Mouse (Mus musculus): ENCODE data around the gene Aipl1. TPM values are rescaled to one million over a fixed set of nuclear protein-coding genes. Genes with fewer than 3 reads are reported as not detected.

Gene Aipl1
- polyA plus RNA-seq, 1 experiment from 2014 or later, result not detected

DNA sequence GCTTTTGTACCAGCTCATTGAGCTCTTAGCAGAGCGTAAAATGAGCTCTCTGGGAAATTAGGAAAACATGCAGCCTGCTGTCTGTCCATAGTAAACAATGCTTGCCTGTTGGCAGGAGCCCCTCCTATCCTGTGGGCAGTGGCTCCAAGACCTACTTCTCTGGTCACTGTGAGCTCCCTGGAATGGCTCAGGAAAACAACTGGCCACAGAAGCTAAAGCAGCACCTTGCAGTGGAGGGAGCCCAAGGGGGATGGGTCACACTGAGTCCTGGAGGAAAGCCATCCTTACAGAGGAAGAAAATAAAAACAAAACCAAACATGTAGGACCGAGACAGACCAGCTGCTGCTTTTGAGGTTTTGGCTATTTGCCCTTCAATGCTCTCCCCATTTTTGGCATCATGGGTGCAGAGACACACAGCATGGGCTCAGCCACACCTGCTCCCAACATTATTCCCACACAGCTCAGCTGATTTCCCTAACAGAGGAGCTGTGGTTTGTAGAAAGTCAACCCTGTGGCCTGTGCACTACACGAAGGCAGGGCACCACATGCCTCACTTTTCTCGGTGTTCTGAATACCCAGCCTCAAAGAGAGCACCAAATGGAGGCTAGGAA, 52.1 kb downstream of the Aipl1 start:
- Histone ChIP-seq H3K9ac (ENCODE audit: low read depth, low read length) (no peak overlapping the region), H3K4me3 (ENCODE audit: low read depth, low read length) (no peak overlapping the region), H3K4me1 (replicated peaks; ENCODE audit: control insufficient read depth, insufficient read depth, low read length) (peaks cover 12% of the 10 kb centered on the region), H3K36me3 (ENCODE audit: control insufficient read depth, insufficient read depth, low read length) (no peaks in the 10 kb centered on the region), H3K9me3 (ENCODE audit: control insufficient read depth, low read length) (no peaks in the 10 kb centered on the region), H3K27me3 (ENCODE audit: control insufficient read depth, insufficient read depth, low read length) (no peaks in the 10 kb centered on the region), H3K27ac (ENCODE audit: low read depth, low read length) (no peak overlapping the region), H3K4me2 (replicated peaks; ENCODE audit: low read depth, low read length) (no peak overlapping the region)
- ATAC-seq (ENCODE audit: low FRiP score), result no peak
- WGBS, result 43% methylated on average over 4 of the region's 4 CpGs
- DNase-seq (ENCODE audit: low spot score), result no peak

GRCm38 (mm10) chr11:71984093-71984492, 53.2 kb downstream of the Aipl1 start:
- no peak for ATAC-seq (ENCODE audit: low FRiP score)
- Histone ChIP-seq H3K36me3 (ENCODE audit: control insufficient read depth, insufficient read depth, low read length) (no peaks in the 10 kb centered on the region), H3K9ac (ENCODE audit: low read depth, low read length) (no peak overlapping the region), H3K4me3 (ENCODE audit: low read depth, low read length) (no peak overlapping the region), H3K27me3 (ENCODE audit: control insufficient read depth, insufficient read depth, low read length) (no peaks in the 10 kb centered on the region), H3K4me2 (replicated peaks; ENCODE audit: low read depth, low read length) (no peak overlapping the region), H3K4me1 (replicated peaks; ENCODE audit: control insufficient read depth, insufficient read depth, low read length) (peaks cover 12% of the 10 kb centered on the region), H3K27ac (ENCODE audit: low read depth, low read length) (no peak overlapping the region), H3K9me3 (ENCODE audit: control insufficient read depth, low read length) (no peaks in the 10 kb centered on the region)
- 88% methylated on average over 2 of the region's 2 CpGs for WGBS
- no peak for DNase-seq (ENCODE audit: low spot score)

Other genes with a start within 250 kb of the Aipl1 start
- gene Pimreg, start 4.5 kb upstream of the Aipl1 start, polyA plus RNA-seq (2014; fragmentation: Nextera tagmentation; extraction: Ambion mirVana), result 158 and 171 TPM in 2 replicates
- 0.45 and 0.48 TPM in 2 replicates for gene Pitpnm3, start 98.3 kb upstream of the Aipl1 start, polyA plus RNA-seq (2014; fragmentation: Nextera tagmentation; extraction: Ambion mirVana)
- 0.11 TPM in 1 of 2 replicates, not detected in the other for gene Gm43951, start 169.3 kb upstream of the Aipl1 start, polyA plus RNA-seq (2014; fragmentation: Nextera tagmentation; extraction: Ambion mirVana)
- 15.6 and 17.8 TPM in 2 replicates for gene 4933427D14Rik, start 169.9 kb upstream of the Aipl1 start, polyA plus RNA-seq (2014; fragmentation: Nextera tagmentation; extraction: Ambion mirVana)
- 169 and 181 TPM in 2 replicates for gene Txndc17, start 170.0 kb upstream of the Aipl1 start, polyA plus RNA-seq (2014; fragmentation: Nextera tagmentation; extraction: Ambion mirVana)
- gene Med31, start 178.1 kb upstream of the Aipl1 start, polyA plus RNA-seq (2014; fragmentation: Nextera tagmentation; extraction: Ambion mirVana), result 58.8 and 61.7 TPM in 2 replicates
- 0.29 and 0.32 TPM in 2 replicates for gene Slc13a5, start 229.7 kb upstream of the Aipl1 start, polyA plus RNA-seq (2014; fragmentation: Nextera tagmentation; extraction: Ambion mirVana)

Measured in hindbrain, embryonic 11.5 days (tissue).